Mouse (Mus musculus) natural killer cell, adult 2 months (primary cell): Measurements from ENCODE around the gene Zfp595.
"Not testable (repeated sequence)": the region's sequence is repeated elsewhere in the genome, so short reads cannot be mapped to it uniquely, and the experiment has no call there.

Source experiments
- DNase-seq, 2 experiments: peaks; one replicate each; pipeline ENCODE4 v3.0.0; 2022; ENCODE audit warnings: low spot score in 2 of 2

The Zfp595 gene

GRCm38 (mm10) chr13:67332019-67332724 is at the start of gene Zfp595:
TSS of gene Zfp595 (minus strand) at chr13:67332570.
- DNase-seq, result peak; percentile 78 to 81

GRCm38 (mm10) chr13:67376255-67376654 is 43.9 kb upstream of the Zfp595 start:
- DNase-seq, result not testable (repeated sequence)

DNA sequence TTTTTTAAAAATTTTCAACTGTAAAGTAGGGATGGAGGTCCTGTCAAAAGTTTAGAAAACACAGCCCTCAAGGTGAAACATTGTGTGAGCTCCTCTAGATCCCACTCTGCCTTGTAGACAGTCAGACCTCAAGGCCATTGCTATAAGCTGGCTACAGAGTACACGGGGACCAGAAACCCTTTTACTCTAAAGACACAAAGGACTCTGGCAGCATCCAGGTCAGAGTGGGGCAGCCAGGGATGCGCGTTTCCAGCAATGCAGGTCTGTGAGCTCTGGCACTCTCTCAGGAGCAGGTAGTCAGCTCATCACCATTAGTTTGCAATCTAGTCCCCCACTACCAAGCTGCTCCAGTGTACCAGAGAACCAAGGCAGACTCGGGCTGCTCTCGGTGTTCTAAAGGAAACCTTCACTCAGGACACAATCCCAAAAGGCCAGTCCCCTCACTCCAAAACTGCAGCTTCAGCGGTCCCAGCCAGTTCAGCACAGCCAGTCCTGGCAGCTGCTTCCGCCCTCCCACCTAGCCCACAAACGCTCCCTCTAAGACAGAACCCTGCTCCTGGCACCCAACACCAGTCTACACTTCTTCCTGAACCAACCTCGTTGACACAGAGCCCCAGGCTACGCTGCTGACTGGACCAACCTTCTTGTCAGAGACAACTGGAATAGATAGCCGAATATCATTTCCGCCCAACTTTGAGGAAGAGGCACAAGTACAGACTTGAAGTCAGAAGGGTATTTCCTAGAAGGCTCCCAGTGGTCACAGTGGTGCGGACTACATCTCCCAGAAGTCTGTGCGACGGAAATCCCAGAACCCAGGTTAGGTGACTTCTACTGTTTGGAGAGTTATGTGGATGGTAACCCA is 42.9 kb upstream of the Zfp595 start, which contains the start of the genes Gm28041 and Zfp456:
Gm28041 (minus strand) TSS at position 684 of the 862 bp plus-strand sequence.
Zfp456 (minus strand) TSS at position 761 of the 862 bp plus-strand sequence.
- peak; percentile 86 to 87 for DNase-seq

- DNase-seq, result peak; percentile 87
These were observed 27.9 kb upstream of the Zfp595 start, which contains the start of the genes Gm28044 and Zfp953 for GRCm38 (mm10) chr13:67360131-67360744. TSS of gene Gm28044 (minus strand) at chr13:67360536. TSS of gene Zfp953 (minus strand) at chr13:67360605.

DNA sequence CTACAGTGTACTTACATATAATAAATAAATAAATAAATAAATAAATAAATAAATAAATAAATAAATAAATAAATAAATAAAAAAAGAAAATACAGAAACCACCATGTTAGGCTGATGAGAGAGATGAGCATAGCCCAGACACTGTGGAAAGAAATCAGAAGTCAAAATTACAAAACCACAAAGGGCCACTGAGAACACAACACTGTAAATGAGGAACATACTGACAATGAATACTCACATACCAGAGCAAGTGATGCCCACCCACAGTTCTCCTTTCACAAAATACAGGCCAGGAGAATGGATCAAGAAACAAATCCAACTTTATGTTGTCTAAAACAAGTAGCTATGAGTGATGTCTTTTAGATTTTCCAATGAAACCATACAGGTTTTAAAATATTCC is 19.5 kb upstream of the Zfp595 start:
- DNase-seq, result no peak

- no peak for DNase-seq
These were observed 11.1 kb upstream of the Zfp595 start for GRCm38 (mm10) chr13:67343422-67343821.

DNA sequence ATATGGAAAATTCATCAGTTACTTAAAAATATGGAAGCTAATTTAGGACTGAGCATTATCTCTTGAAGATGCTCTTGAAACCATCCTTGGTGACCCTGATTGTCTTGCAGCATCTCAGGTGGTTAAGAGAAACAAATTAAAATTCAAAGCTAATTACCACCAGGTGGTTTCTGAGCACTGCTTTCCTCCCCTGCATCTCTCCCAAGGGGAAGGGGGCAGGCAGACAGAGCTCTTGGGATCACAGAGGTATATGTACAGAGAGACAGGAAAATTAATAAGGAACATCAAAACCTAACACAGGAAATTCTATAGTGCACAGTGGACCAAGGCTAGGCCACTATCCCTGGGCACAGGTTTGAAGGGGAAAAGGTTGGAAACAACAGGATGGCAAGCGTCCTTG is 507 bp upstream of the Zfp595 start:
- DNase-seq, result no peak

- no peak for DNase-seq
These were observed 25.7 kb downstream of the Zfp595 start for GRCm38 (mm10) chr13:67306718-67307117.

GRCm38 (mm10) chr13:67305822-67306672 is 26.3 kb downstream of the Zfp595 start, which contains the start of gene Zfp457:
TSS of gene Zfp457 (minus strand) at chr13:67306485.
- DNase-seq, result peak; percentile 82 to 83

- no peak for DNase-seq
These were observed 54.1 kb downstream of the Zfp595 start, which contains the start of gene Zfp458 for GRCm38 (mm10) chr13:67278314-67278713. TSS of gene Zfp458 (minus strand) at chr13:67278466.

- not testable (repeated sequence) for DNase-seq
These were observed 62.8 kb downstream of the Zfp595 start for GRCm38 (mm10) chr13:67269383-67270065.

- DNase-seq, result peak; percentile 75 to 76
These were observed 63.6 kb downstream of the Zfp595 start for GRCm38 (mm10) chr13:67268568-67269369.
